Mouse (Mus musculus) erythroblast, embryonic 14.5 days (primary cell): Measurements from ENCODE around the gene Med13. TPM values are rescaled to one million over a fixed set of nuclear protein-coding genes. Genes with fewer than 3 reads are reported as not detected.
A peak's percentile ranks its signal among the peaks of the same experiment; 100 is the strongest.

ENCODE experiments used
- H3K27me3 ChIP-seq: 2 replicates; pipeline ENCODE4 v1.6.1; 2012; ENCODE audit warnings: inconsistent platforms; ENCODE audit not compliant: control insufficient read depth
- H3K36me3 ChIP-seq: 2 replicates; pipeline ENCODE4 v1.6.1; 2012; ENCODE audit warnings: mild to moderate bottlenecking, inconsistent platforms; ENCODE audit not compliant: control insufficient read depth
- H3K4me1 ChIP-seq: 2 replicates; pipeline ENCODE4 v1.6.1; 2012; ENCODE audit warnings: inconsistent platforms; ENCODE audit not compliant: control insufficient read depth
- H3K4me3 ChIP-seq: replicated peaks from 2 replicates; pipeline ENCODE3; 2012; ENCODE audit warnings: moderate library complexity, mild to moderate bottlenecking, inconsistent platforms
- H3K9me3 ChIP-seq: 2 replicates; pipeline ENCODE4 v1.6.1; 2012; ENCODE audit warnings: low read length, inconsistent platforms, mixed read lengths; ENCODE audit not compliant: control insufficient read depth
- GATA1 ChIP-seq: IDR thresholded peaks from 2 replicates; pipeline ENCODE4 v1.6.1; 2012; ENCODE audit warnings: low read length, inconsistent platforms, mixed read lengths
- TAL1 ChIP-seq: IDR thresholded peaks from 3 replicates; pipeline ENCODE4 v1.6.1; 2012; ENCODE audit warnings: low read length, inconsistent platforms, mixed read lengths
- polyA plus RNA-seq: library from polyadenylated mRNA; stranded (reverse); fragments of >175 nt; gene quantifications from 2 replicates; pipeline ENCODE4 v1.2.3, GENCODE M21; 2012

The Med13 gene
- polyA plus RNA-seq, 1 experiment, result 0.42 TPM

DNA sequence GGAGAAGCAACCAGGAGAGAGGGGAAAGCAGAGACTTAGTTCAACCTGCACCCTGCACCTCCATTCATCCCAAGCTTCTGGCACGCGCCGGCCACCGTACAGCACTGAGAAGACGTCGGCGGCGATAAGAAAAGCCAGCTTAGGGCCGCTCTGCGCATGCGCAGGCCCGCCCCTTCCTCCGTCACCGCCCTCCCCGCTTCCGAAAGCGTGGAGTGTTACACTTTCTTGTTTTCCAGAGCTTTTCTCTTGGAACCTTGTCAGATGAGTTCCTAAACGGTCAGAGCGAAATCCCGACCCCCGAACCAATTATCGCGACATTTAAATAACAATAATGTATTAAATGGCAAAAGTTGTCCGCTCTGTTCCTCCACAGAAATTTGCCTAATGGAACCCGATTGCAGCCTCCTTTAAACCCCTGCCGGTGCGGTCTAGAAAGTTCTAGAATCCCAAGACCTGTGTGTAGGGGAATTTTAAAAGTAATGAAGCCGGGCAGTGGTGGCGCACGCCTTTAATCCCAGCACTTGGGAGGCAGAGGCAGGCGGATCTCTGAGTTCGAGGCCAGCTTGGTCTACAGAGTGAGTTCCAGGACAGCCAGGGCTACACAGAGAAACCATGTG is 99.8 kb downstream of the Med13 start, which contains the start of gene Ints2:
TSS of gene Ints2 (minus strand) at position 116 of the 617 bp plus-strand sequence.
- peak; percentile 90 for TF ChIP-seq GATA1
- TF ChIP-seq TAL1, result no peak
- peaks cover 17% of the 10 kb centered on the region for H3K36me3 ChIP-seq

GRCm38 (mm10) chr11:86257054-86257453 is 100.3 kb downstream of the Med13 start:
- H3K4me1 ChIP-seq, result peaks cover 20% of the 10 kb centered on the region
- H3K4me3 ChIP-seq, result peak overlapping the region; percentile 76
- H3K27me3 ChIP-seq, result no peaks in the 10 kb centered on the region
- H3K36me3 ChIP-seq, result peaks cover 22% of the 10 kb centered on the region
- no peaks in the 10 kb centered on the region for H3K9me3 ChIP-seq
- TF ChIP-seq TAL1, result no peak
- no peak for TF ChIP-seq GATA1

More for the DNA sequence above, 99.8 kb downstream of the Med13 start, which contains the start of gene Ints2:
- H3K27me3 ChIP-seq, result no peaks in the 10 kb centered on the region
- peak within 1 kb of the TSS; percentile 76 for H3K4me3 ChIP-seq
- no peaks in the 10 kb centered on the region for H3K9me3 ChIP-seq
- H3K4me1 ChIP-seq, result peaks cover 20% of the 10 kb centered on the region

GRCm38 (mm10) chr11:86253342-86253741 is 104.1 kb downstream of the Med13 start:
- TF ChIP-seq GATA1 (no peak), TAL1 (no peak)

GRCm38 (mm10) chr11:86232446-86232845 is 125.0 kb downstream of the Med13 start:
- Histone ChIP-seq H3K9me3 (no peaks in the 10 kb centered on the region), H3K36me3 (peaks cover 82% of the 10 kb centered on the region), H3K4me1 (no peaks in the 10 kb centered on the region), H3K4me3 (no peak overlapping the region), H3K27me3 (no peaks in the 10 kb centered on the region)
- TF ChIP-seq TAL1 (no peak), GATA1 (no peak)

More at GRCm38 (mm10) chr11:86253342-86253741, 104.1 kb downstream of the Med13 start:
- H3K9me3 ChIP-seq, result no peaks in the 10 kb centered on the region
- peaks cover 18% of the 10 kb centered on the region for H3K4me1 ChIP-seq
- no peaks in the 10 kb centered on the region for H3K27me3 ChIP-seq
- peaks cover 52% of the 10 kb centered on the region for H3K36me3 ChIP-seq
- H3K4me3 ChIP-seq, result no peak overlapping the region

DNA sequence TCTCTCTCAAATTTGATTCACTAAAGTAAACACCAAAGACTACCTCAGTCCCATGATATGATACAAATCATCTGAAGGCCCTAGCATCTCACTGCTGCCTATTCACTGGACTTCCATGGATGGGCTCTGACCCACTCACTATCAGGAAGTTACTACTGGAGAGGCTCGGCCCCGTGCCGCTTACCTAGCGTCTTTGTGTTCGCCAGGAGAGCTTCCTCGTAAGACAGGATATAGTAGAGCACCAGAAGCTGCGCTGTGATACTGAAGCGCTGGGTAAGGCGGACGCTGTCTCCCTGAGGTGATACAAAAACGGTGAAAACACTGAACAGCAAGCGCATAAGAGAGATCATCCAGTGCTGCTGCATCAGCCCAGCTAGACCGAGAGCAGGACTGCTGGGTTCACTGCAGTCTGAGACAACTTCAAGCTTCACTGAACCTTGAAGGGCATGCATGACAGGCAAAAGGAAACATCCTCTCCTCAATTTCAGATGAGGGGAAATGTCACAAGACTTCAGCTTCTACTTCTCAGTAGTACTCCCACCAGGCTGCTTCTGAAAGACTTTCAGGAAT is 125.5 kb downstream of the Med13 start:
- Histone ChIP-seq H3K4me1 (no peaks in the 10 kb centered on the region), H3K36me3 (peaks cover 81% of the 10 kb centered on the region), H3K4me3 (no peak overlapping the region), H3K9me3 (no peaks in the 10 kb centered on the region), H3K27me3 (no peaks in the 10 kb centered on the region)
- TF ChIP-seq TAL1 (no peak), GATA1 (no peak)

DNA sequence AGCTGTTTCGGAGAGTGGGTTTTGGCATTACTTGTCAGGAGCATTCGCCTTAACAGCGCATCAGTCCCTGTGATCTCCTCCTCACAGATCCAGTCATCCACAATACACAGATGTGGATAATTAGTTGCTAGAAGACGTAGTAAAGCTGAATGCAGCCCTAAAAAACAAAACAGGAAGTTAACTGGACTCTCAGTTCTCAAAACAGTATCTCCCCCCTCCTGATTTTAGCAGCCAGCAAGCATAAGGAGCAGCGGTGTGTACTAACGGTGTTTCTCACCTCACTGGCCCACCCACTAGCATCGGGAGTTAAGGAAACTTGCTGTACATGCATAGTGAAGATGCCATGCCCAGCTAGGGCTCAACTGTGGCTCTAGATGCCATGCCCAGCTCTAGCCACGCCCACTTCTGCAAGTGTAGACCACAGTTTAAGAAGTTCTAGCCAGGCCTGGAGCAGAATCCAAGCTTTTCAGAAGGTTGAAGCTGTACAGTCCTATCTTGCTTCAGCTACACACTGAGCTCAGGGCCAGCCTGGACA is 130.7 kb downstream of the Med13 start:
- H3K27me3 ChIP-seq, result no peaks in the 10 kb centered on the region
- H3K4me3 ChIP-seq, result no peak overlapping the region
- no peaks in the 10 kb centered on the region for H3K4me1 ChIP-seq
- TF ChIP-seq TAL1 (no peak), GATA1 (no peak)
- H3K36me3 ChIP-seq, result peaks cover 84% of the 10 kb centered on the region
- no peaks in the 10 kb centered on the region for H3K9me3 ChIP-seq

DNA sequence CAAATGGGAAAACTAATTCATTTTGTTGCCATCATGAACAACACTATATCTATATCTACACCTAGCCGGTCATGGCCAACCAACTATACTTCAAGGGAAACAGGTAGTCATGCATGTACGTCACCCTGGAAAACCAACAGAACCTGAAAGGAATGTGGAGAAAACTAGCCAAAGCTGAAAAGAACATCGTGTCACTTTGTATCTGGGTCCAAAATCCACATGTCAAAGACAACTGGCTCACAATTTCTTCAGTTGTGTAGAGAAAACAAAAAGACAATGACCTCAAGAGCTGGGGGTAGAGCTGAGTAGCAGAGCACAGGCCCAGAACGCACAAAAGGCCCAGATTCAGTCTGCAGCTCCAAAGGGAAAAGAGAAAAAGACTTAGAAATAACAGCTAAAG is 131.6 kb downstream of the Med13 start:
- no peaks in the 10 kb centered on the region for H3K27me3 ChIP-seq
- no peaks in the 10 kb centered on the region for H3K9me3 ChIP-seq
- TF ChIP-seq GATA1, result no peak
- no peak for TF ChIP-seq TAL1
- H3K4me3 ChIP-seq, result no peak overlapping the region
- peaks cover 83% of the 10 kb centered on the region for H3K36me3 ChIP-seq
- no peaks in the 10 kb centered on the region for H3K4me1 ChIP-seq

Other genes starting within 250 kb of the Med13 start
- 0.03 and 0.08 TPM in 2 replicates for gene Brip1, start 156.4 kb downstream of the Med13 start, polyA plus RNA-seq
- 0.03 and 0.05 TPM in 2 replicates for gene Ints2, start 100.0 kb downstream of the Med13 start, polyA plus RNA-seq
- 0.10 and 0.13 TPM in 2 replicates for gene Rnft1, start 127.1 kb upstream of the Med13 start, polyA plus RNA-seq
- gene Rps6kb1, start 187.2 kb upstream of the Med13 start, polyA plus RNA-seq, result 0.57 and 1.4 TPM in 2 replicates
- gene Tubd1, start 187.4 kb upstream of the Med13 start, polyA plus RNA-seq, result 0.02 and 0.09 TPM in 2 replicates